Mouse (Mus musculus) cerebellum, adult 2 months (tissue): ENCODE data around the gene Eefsec.

Experiments
- CTCF ChIP-seq: fragments of 200-500 bp; IDR thresholded peaks from 2 replicates; pipeline ENCODE4 v1.5.1; 2011; ENCODE audit warnings: low read depth, mild to moderate bottlenecking, control low read depth, low read length, moderate library complexity, borderline replicate concordance; ENCODE audit not compliant: insufficient read depth
- POLR2A ChIP-seq: fragments of 200-500 bp; IDR thresholded peaks from 2 replicates; pipeline ENCODE4 v1.6.1; 2011; ENCODE audit warnings: low read length, control low read depth, borderline replicate concordance; ENCODE audit not compliant: insufficient read depth

GRCm38 (mm10) chr6:88266055-88266454 is 180.3 kb downstream of the Eefsec start:
- no peak for TF ChIP-seq CTCF
- no peak for TF ChIP-seq POLR2A
